Mouse (Mus musculus): ENCODE measurements around the gene Ifit3. TPM values are rescaled to one million over a fixed set of nuclear protein-coding genes. Genes with fewer than 3 reads are reported as not detected.
"Not testable (repeated sequence)": the region's sequence is repeated elsewhere in the genome, so short reads cannot be mapped to it uniquely, and the experiment has no call there.

The Ifit3 gene
- total and polyA plus RNA-seq, 3 experiments, result 2.9 to 4.4 (median 3.7) TPM

GRCm38 (mm10) chr19:34588959-34589358 is 5.6 kb downstream of the Ifit3 start:
- Histone ChIP-seq H3K27ac (no peak overlapping the region), H3K79me2 (replicated peaks; ENCODE audit: control insufficient read depth, insufficient read depth, low read length) (no peaks in the 10 kb centered on the region), H3K9ac (ENCODE audit: low read depth, low read length) (no peak overlapping the region), H3K4me1 (ENCODE audit: control insufficient read depth, insufficient read depth, low read length) (peaks cover 6% of the 10 kb centered on the region), H3K4me3 (no peak overlapping the region), H3K27me3 (ENCODE audit: control insufficient read depth, insufficient read depth, low read length) (no peaks in the 10 kb centered on the region), H3K36me3 (ENCODE audit: control insufficient read depth, insufficient read depth, low read length) (peaks cover 3% of the 10 kb centered on the region)
- TF ChIP-seq CTCF (IDR thresholded peaks at IDR 0.05) (peak; percentile 52), POLR2A (IDR thresholded peaks at IDR 0.05; ENCODE audit: insufficient read depth, low read depth, low read length) (no peak), EP300 (IDR thresholded peaks at IDR 0.05; ENCODE audit: insufficient read depth, low read depth, low read length) (no peak)
- intact Hi-C loops (cut with DNase I), result loop anchor here (2.0 to 5.0 kb wide), 2 partner anchors 18 to 48 kb away; partner anchors contain the start of gene Ifit3b
- DNase-seq, result no peak

GRCm38 (mm10) chr19:34593456-34593855 is 10.1 kb downstream of the Ifit3 start:
- H3K4me3 ChIP-seq, result no peak overlapping the region
- H3K79me2 ChIP-seq (replicated peaks; ENCODE audit: control insufficient read depth, insufficient read depth, low read length), result no peaks in the 10 kb centered on the region
- no peak overlapping the region for H3K9ac ChIP-seq (ENCODE audit: low read depth, low read length)
- H3K36me3 ChIP-seq (ENCODE audit: control insufficient read depth, insufficient read depth, low read length), result peaks cover 2% of the 10 kb centered on the region
- H3K27me3 ChIP-seq (ENCODE audit: control insufficient read depth, insufficient read depth, low read length), result no peaks in the 10 kb centered on the region; the same call in 1 of the 2 replicates
- DNase-seq, result no peak
- peaks cover 2% of the 10 kb centered on the region for H3K4me1 ChIP-seq (ENCODE audit: control insufficient read depth, insufficient read depth, low read length)
- TF ChIP-seq EP300 (IDR thresholded peaks at IDR 0.05; ENCODE audit: insufficient read depth, low read depth, low read length) (no peak), CTCF (IDR thresholded peaks at IDR 0.05) (no peak), POLR2A (IDR thresholded peaks at IDR 0.05; ENCODE audit: insufficient read depth, low read depth, low read length) (no peak)
- WGBS, result 92% methylated on average over 2 of the region's 2 CpGs
- no peak overlapping the region for H3K27ac ChIP-seq
- intact Hi-C loops (cut with DNase I), result no loop called here

GRCm38 (mm10) chr19:34594523-34594922 is 11.2 kb downstream of the Ifit3 start:
- DNase-seq; H3K4me3 ChIP-seq; H3K4me1 ChIP-seq (ENCODE audit: control insufficient read depth, insufficient read depth, low read length); H3K9ac ChIP-seq (ENCODE audit: low read depth, low read length); H3K79me2 ChIP-seq (replicated peaks; ENCODE audit: control insufficient read depth, insufficient read depth, low read length); intact Hi-C loops (cut with DNase I); H3K27me3 ChIP-seq (ENCODE audit: control insufficient read depth, insufficient read depth, low read length); H3K36me3 ChIP-seq (ENCODE audit: control insufficient read depth, insufficient read depth, low read length); H3K27ac ChIP-seq: not testable (repeated sequence)
- 87% methylated on average over 3 of the region's 3 CpGs for WGBS

- Histone ChIP-seq H3K4me3 (no peak overlapping the region), H3K4me1 (ENCODE audit: control insufficient read depth, insufficient read depth, low read length) (peaks cover 2% of the 10 kb centered on the region), H3K36me3 (ENCODE audit: control insufficient read depth, insufficient read depth, low read length) (no peaks in the 10 kb centered on the region), H3K79me2 (replicated peaks; ENCODE audit: control insufficient read depth, insufficient read depth, low read length) (no peaks in the 10 kb centered on the region), H3K27ac (no peak overlapping the region), H3K9ac (ENCODE audit: low read depth, low read length) (no peak overlapping the region), H3K27me3 (ENCODE audit: control insufficient read depth, insufficient read depth, low read length) (no peaks in the 10 kb centered on the region; the same call in 1 of the 2 replicates)
- TF ChIP-seq EP300 (IDR thresholded peaks at IDR 0.05; ENCODE audit: insufficient read depth, low read depth, low read length) (no peak), CTCF (IDR thresholded peaks at IDR 0.05) (no peak), POLR2A (IDR thresholded peaks at IDR 0.05; ENCODE audit: insufficient read depth, low read depth, low read length) (no peak)
- intact Hi-C loops (cut with DNase I), result no loop called here
- DNase-seq, result no peak
Measured at GRCm38 (mm10) chr19:34596811-34597210, 13.5 kb downstream of the Ifit3 start.

GRCm38 (mm10) chr19:34598341-34598740 is 15.0 kb downstream of the Ifit3 start:
- peaks cover 4% of the 10 kb centered on the region for H3K4me1 ChIP-seq (ENCODE audit: control insufficient read depth, insufficient read depth, low read length)
- no peaks in the 10 kb centered on the region for H3K79me2 ChIP-seq (replicated peaks; ENCODE audit: control insufficient read depth, insufficient read depth, low read length)
- TF ChIP-seq EP300 (IDR thresholded peaks at IDR 0.05; ENCODE audit: insufficient read depth, low read depth, low read length), result no peak
- no peak for TF ChIP-seq POLR2A (IDR thresholded peaks at IDR 0.05; ENCODE audit: insufficient read depth, low read depth, low read length)
- no peak for TF ChIP-seq CTCF (IDR thresholded peaks at IDR 0.05)
- WGBS, result 32% methylated on average over 2 of the region's 2 CpGs
- DNase-seq, result peak; percentile 34 to 57
- H3K4me3 ChIP-seq, result no peak overlapping the region
- intact Hi-C loops (cut with DNase I), result no loop called here
- no peaks in the 10 kb centered on the region for H3K36me3 ChIP-seq (ENCODE audit: control insufficient read depth, insufficient read depth, low read length)
- H3K27me3 ChIP-seq (ENCODE audit: control insufficient read depth, insufficient read depth, low read length), result no peaks in the 10 kb centered on the region; the same call in 1 of the 2 replicates
- no peak overlapping the region for H3K9ac ChIP-seq (ENCODE audit: low read depth, low read length)
- H3K27ac ChIP-seq, result no peak overlapping the region

GRCm38 (mm10) chr19:34599250-34599649 is 15.9 kb downstream of the Ifit3 start:
- intact Hi-C loops (cut with DNase I); H3K79me2 ChIP-seq (replicated peaks; ENCODE audit: control insufficient read depth, insufficient read depth, low read length); H3K9ac ChIP-seq (ENCODE audit: low read depth, low read length); H3K4me1 ChIP-seq (ENCODE audit: control insufficient read depth, insufficient read depth, low read length); H3K36me3 ChIP-seq (ENCODE audit: control insufficient read depth, insufficient read depth, low read length); H3K27me3 ChIP-seq (ENCODE audit: control insufficient read depth, insufficient read depth, low read length); H3K27ac ChIP-seq; H3K4me3 ChIP-seq; DNase-seq: not testable (repeated sequence)

GRCm38 (mm10) chr19:34601888-34602287 is 18.6 kb downstream of the Ifit3 start, which contains the start of gene Ifit1bl1:
TSS of gene Ifit1bl1 (minus strand) at chr19:34601956.
- WGBS, result 75% methylated on average over 1 of the region's 1 CpGs
- H3K27ac ChIP-seq; H3K36me3 ChIP-seq (ENCODE audit: control insufficient read depth, insufficient read depth, low read length); H3K27me3 ChIP-seq (ENCODE audit: control insufficient read depth, insufficient read depth, low read length); intact Hi-C loops (cut with DNase I); H3K9ac ChIP-seq (ENCODE audit: low read depth, low read length); H3K4me3 ChIP-seq; DNase-seq; H3K79me2 ChIP-seq (replicated peaks; ENCODE audit: control insufficient read depth, insufficient read depth, low read length); H3K4me1 ChIP-seq (ENCODE audit: control insufficient read depth, insufficient read depth, low read length): not testable (repeated sequence)

Data from heart, adult 2 months (tissue).